Mouse (Mus musculus): ENCODE measurements around the gene Cacng5.

GRCm38 (mm10) chr11:107859288-107859687, 55.6 kb downstream of the Cacng5 start:
- TF ChIP-seq CTCF (IDR thresholded peaks at IDR 0.05; ENCODE audit: control insufficient read depth, insufficient read depth, low read length) (peak; percentile 52; the same call in 1 of the 2 replicates), POLR2A (IDR thresholded peaks at IDR 0.05; ENCODE audit: borderline replicate concordance, control insufficient read depth, low read depth, low read length) (no peak)

All from bone marrow, adult 2 months (tissue).